Mouse (Mus musculus): ENCODE results near the gene Acox1. TPM values are rescaled to one million over a fixed set of nuclear protein-coding genes. Genes with fewer than 3 reads are reported as not detected.

The Acox1 gene
- polyA plus RNA-seq, 1 experiment = not detected

DNA sequence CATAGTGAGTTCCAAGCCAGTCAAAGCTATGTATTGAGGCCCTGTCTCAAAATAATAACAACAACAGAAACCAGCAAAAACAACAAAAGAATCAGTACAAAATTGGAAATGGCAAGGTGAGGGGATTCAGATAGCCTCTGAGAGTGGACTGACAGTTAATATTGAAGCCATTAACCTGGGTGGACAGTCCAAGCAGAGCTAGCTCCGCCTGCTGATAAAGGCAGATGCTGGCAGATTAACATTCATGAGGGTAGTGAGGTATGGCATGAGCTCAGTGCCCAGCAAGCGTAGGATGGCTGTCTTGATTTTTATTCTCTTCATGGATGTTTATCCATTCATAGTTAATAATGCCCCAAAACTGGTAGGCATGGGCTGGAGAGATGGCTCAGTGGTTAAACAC lies 2.3 kb upstream of the Acox1 start:
- H3K27ac ChIP-seq (ENCODE audit: insufficient read depth, low read depth, low read length) = no peak overlapping the region
- WGBS = 99% methylated on average over 2 of the region's 2 CpGs
- H3K4me1 ChIP-seq (ENCODE audit: control insufficient read depth, insufficient read depth, low read length) = peaks cover 6% of the 10 kb centered on the region; the same call in 1 of the 2 replicates
- TF ChIP-seq CTCF (IDR thresholded peaks at IDR 0.05; ENCODE audit: insufficient read depth, low read depth, low read length) (no peak), POLR2A (IDR thresholded peaks at IDR 0.05; ENCODE audit: insufficient read depth, low read depth, low read length) (no peak)
- H3K4me3 ChIP-seq (ENCODE audit: insufficient read depth, low read depth, low read length) = no peak overlapping the region

GRCm38 (mm10) chr11:116198132-116198531 lies 713 bp downstream of the Acox1 start:
- H3K4me1 ChIP-seq (ENCODE audit: control insufficient read depth, insufficient read depth, low read length) = peaks cover 11% of the 10 kb centered on the region; the same call in 1 of the 2 replicates
- 6% methylated on average over 13 of the region's 13 CpGs for WGBS
- TF ChIP-seq CTCF (IDR thresholded peaks at IDR 0.05; ENCODE audit: insufficient read depth, low read depth, low read length) = no peak
- TF ChIP-seq POLR2A (IDR thresholded peaks at IDR 0.05; ENCODE audit: insufficient read depth, low read depth, low read length) = no peak
- peak overlapping the region; percentile 87 for H3K27ac ChIP-seq (ENCODE audit: insufficient read depth, low read depth, low read length)
- H3K4me3 ChIP-seq (ENCODE audit: insufficient read depth, low read depth, low read length) = peak overlapping the region; percentile 91

DNA sequence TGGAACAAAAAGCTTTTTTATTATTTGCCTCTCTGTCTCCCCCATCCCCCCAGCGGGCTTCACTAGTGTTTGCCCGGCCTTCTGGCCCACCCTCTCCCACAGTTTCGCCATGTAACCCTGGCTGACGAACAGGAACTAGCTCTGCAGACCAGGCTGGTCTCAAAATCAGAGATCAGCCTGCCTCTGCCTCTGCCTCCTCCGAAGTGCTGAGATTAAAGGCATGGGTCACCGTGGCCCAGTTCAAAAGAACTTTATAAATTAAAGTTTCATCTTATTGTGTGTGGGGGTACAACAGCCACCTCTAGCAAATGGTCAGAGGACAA lies 1.3 kb downstream of the Acox1 start:
- WGBS = 81% methylated on average over 6 of the region's 6 CpGs
- peak overlapping the region; percentile 17; the same call in 1 of the 2 replicates for H3K4me3 ChIP-seq (ENCODE audit: insufficient read depth, low read depth, low read length)
- peaks cover 11% of the 10 kb centered on the region; the same call in 1 of the 2 replicates for H3K4me1 ChIP-seq (ENCODE audit: control insufficient read depth, insufficient read depth, low read length)
- TF ChIP-seq CTCF (IDR thresholded peaks at IDR 0.05; ENCODE audit: insufficient read depth, low read depth, low read length) (no peak), POLR2A (IDR thresholded peaks at IDR 0.05; ENCODE audit: insufficient read depth, low read depth, low read length) (no peak)
- H3K27ac ChIP-seq (ENCODE audit: insufficient read depth, low read depth, low read length) = no peak overlapping the region

DNA sequence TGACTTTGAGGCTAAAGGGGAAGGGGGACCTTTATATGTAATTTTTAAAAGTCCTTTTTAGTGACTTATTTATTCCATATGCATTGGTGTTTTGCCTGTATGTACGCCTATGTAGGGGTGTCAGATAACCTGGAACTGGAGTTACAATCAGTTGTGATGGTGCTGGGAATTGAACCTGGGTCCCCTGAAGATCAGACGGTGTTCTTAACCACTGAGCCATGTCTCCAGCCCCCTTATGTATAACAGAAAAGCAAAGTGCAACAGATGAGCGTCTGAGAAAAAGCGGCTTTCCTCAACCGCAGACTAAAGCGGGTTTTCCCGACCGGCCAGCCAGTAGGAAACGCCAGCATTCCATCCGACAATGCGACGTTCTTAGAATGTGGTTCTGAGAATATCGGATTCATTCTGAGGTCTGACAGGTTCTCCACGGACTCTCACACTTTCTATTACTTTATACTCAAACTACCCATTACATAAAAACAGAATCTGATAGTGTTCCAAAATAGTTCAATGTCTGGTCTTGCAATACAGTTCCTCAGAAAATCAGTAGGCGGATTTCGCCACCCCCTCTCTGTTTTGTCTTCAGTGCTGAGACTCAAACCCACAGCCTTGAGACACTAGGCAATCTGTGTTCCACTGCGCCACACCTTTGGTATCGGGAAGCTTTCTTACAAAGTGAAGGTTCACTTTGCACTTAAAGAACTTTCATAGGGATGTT lies 1.8 kb downstream of the Acox1 start:
- Histone ChIP-seq H3K4me1 (ENCODE audit: control insufficient read depth, insufficient read depth, low read length) (peaks cover 11% of the 10 kb centered on the region; the same call in 1 of the 2 replicates), H3K27ac (ENCODE audit: insufficient read depth, low read depth, low read length) (no peak overlapping the region), H3K4me3 (ENCODE audit: insufficient read depth, low read depth, low read length) (no peak overlapping the region)
- WGBS = 90% methylated on average over 18 of the region's 18 CpGs
- TF ChIP-seq CTCF (IDR thresholded peaks at IDR 0.05; ENCODE audit: insufficient read depth, low read depth, low read length) (no peak), POLR2A (IDR thresholded peaks at IDR 0.05; ENCODE audit: insufficient read depth, low read depth, low read length) (no peak)

DNA sequence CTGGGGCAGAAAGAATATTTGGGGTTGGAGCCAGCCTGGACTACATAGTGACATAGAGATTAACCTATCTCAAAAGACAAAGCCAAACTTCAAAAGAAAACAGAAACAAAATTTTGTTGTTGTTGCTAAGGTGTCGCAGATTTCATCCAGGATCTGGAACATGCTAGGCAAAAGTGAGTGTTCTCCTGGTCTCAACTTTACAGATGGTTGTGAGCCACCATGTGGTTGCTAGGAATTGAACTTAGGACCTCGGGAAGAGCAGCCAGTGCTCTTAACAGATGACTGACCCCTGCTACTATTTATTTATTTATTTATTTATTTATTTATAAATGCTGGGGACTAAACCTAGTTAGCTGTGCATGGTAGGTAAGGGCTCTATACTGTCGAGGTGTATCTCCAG lies 2.5 kb downstream of the Acox1 start:
- TF ChIP-seq POLR2A (IDR thresholded peaks at IDR 0.05; ENCODE audit: insufficient read depth, low read depth, low read length) (no peak), CTCF (IDR thresholded peaks at IDR 0.05; ENCODE audit: insufficient read depth, low read depth, low read length) (no peak)
- WGBS = 79% methylated on average over 3 of the region's 3 CpGs
- no peak overlapping the region for H3K4me3 ChIP-seq (ENCODE audit: insufficient read depth, low read depth, low read length)
- H3K4me1 ChIP-seq (ENCODE audit: control insufficient read depth, insufficient read depth, low read length) = peaks cover 11% of the 10 kb centered on the region; the same call in 1 of the 2 replicates
- H3K27ac ChIP-seq (ENCODE audit: insufficient read depth, low read depth, low read length) = no peak overlapping the region

DNA sequence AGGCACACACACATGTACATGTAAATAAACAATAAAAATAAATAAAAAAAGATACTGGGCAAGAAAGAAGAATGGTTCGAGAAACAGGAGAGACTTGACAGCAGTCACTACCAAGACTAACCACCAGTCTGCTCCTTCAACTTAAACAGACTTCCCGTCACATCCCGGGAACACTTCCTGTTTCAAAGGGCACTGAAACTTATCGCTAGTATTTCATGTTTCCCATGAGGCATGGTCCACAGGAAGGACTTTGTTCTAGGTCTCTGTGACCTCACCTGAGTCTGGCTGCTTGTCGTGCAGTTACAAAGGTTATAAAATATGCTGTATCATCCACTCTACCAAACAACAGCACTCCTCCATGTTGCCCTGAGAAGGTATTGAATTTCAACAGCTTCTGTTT lies 3.6 kb downstream of the Acox1 start:
- H3K27ac ChIP-seq (ENCODE audit: insufficient read depth, low read depth, low read length) = no peak overlapping the region
- WGBS = 81% methylated on average over 5 of the region's 5 CpGs
- TF ChIP-seq CTCF (IDR thresholded peaks at IDR 0.05; ENCODE audit: insufficient read depth, low read depth, low read length) (no peak), POLR2A (IDR thresholded peaks at IDR 0.05; ENCODE audit: insufficient read depth, low read depth, low read length) (no peak)
- no peak overlapping the region for H3K4me3 ChIP-seq (ENCODE audit: insufficient read depth, low read depth, low read length)
- H3K4me1 ChIP-seq (ENCODE audit: control insufficient read depth, insufficient read depth, low read length) = peaks cover 11% of the 10 kb centered on the region; the same call in 1 of the 2 replicates

DNA sequence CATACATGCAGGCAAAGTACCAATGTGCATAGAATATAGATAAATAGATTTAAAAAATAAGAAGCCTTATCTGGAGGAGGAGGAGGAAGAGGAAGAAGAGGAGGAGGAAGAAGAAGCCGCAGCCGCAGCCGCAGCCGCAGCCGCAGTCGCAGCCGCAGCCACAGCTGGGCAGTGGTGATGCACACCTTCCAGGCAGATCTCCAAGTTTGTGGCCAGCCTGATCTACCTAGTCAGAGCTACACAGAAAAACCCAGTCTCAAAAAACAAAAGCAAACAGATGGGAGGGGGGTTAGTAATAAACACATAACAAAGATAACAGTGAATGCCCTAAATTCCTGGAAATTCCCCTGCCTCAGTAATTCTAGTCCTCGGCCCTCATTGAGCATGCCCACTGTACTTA lies 4.2 kb downstream of the Acox1 start:
- H3K4me3 ChIP-seq (ENCODE audit: insufficient read depth, low read depth, low read length) = no peak overlapping the region
- H3K4me1 ChIP-seq (ENCODE audit: control insufficient read depth, insufficient read depth, low read length) = peaks cover 12% of the 10 kb centered on the region; the same call in 1 of the 2 replicates
- H3K27ac ChIP-seq (ENCODE audit: insufficient read depth, low read depth, low read length) = no peak overlapping the region
- TF ChIP-seq POLR2A (IDR thresholded peaks at IDR 0.05; ENCODE audit: insufficient read depth, low read depth, low read length) (no peak), CTCF (IDR thresholded peaks at IDR 0.05; ENCODE audit: insufficient read depth, low read depth, low read length) (no peak)
- WGBS = 87% methylated on average over 8 of the region's 8 CpGs

GRCm38 (mm10) chr11:116187226-116187930 lies 11.5 kb downstream of the Acox1 start:
- H3K27ac ChIP-seq (ENCODE audit: insufficient read depth, low read depth, low read length) = no peak overlapping the region
- 39% methylated on average over 11 of the region's 11 CpGs for WGBS
- H3K4me3 ChIP-seq (ENCODE audit: insufficient read depth, low read depth, low read length) = no peak overlapping the region
- peaks cover 12% of the 10 kb centered on the region; the same call in 1 of the 2 replicates for H3K4me1 ChIP-seq (ENCODE audit: control insufficient read depth, insufficient read depth, low read length)
- TF ChIP-seq CTCF (IDR thresholded peaks at IDR 0.05; ENCODE audit: insufficient read depth, low read depth, low read length) (no peak), POLR2A (IDR thresholded peaks at IDR 0.05; ENCODE audit: insufficient read depth, low read depth, low read length) (no peak)

- no peak for TF ChIP-seq POLR2A (IDR thresholded peaks at IDR 0.05; ENCODE audit: insufficient read depth, low read depth, low read length)
- TF ChIP-seq CTCF (IDR thresholded peaks at IDR 0.05; ENCODE audit: insufficient read depth, low read depth, low read length) = no peak
- no peak overlapping the region for H3K4me3 ChIP-seq (ENCODE audit: insufficient read depth, low read depth, low read length)
- H3K27ac ChIP-seq (ENCODE audit: insufficient read depth, low read depth, low read length) = peak overlapping the region; percentile 49; the same call in 1 of the 2 replicates
- peaks cover 12% of the 10 kb centered on the region; the same call in 1 of the 2 replicates for H3K4me1 ChIP-seq (ENCODE audit: control insufficient read depth, insufficient read depth, low read length)
- WGBS = 79% methylated on average over 11 of the region's 11 CpGs
Observed at GRCm38 (mm10) chr11:116186360-116186759, 12.5 kb downstream of the Acox1 start.
